Mouse (Mus musculus) cerebellum, adult 2 months (tissue): ENCODE measurements around the gene Inafm2. TPM values are rescaled to one million over a fixed set of nuclear protein-coding genes. Genes with fewer than 3 reads are reported as not detected.

Experiments used
- DNase-seq, 2 experiments: peaks; one replicate each; pipeline ENCODE4 v3.0.0; 2021
- H3K27ac ChIP-seq: fragments of 200-500 bp; 2 replicates; pipeline ENCODE4 v1.5.1; 2012; ENCODE audit warnings: low read length, control low read depth, inconsistent platforms; ENCODE audit not compliant: insufficient read depth
- H3K27me3 ChIP-seq: fragments of 200-500 bp; 2 replicates; pipeline ENCODE4 v1.6.1; 2012; ENCODE audit warnings: inconsistent platforms, mild to moderate bottlenecking, low read length, moderate library complexity; ENCODE audit not compliant: control insufficient read depth, insufficient read depth
- H3K4me1 ChIP-seq: fragments of 200-500 bp; 2 replicates; pipeline ENCODE4 v1.6.1; 2011; ENCODE audit warnings: low read length; ENCODE audit not compliant: control insufficient read depth, insufficient read depth
- H3K4me3 ChIP-seq: fragments of 200-500 bp; replicated peaks from 2 replicates; pipeline ENCODE3; 2011; ENCODE audit warnings: mild to moderate bottlenecking, low read depth, low read length, control low read depth; ENCODE audit not compliant: insufficient read depth
- CTCF ChIP-seq: fragments of 200-500 bp; IDR thresholded peaks from 2 replicates; pipeline ENCODE4 v1.5.1; 2011; ENCODE audit warnings: low read depth, mild to moderate bottlenecking, control low read depth, low read length, moderate library complexity, borderline replicate concordance; ENCODE audit not compliant: insufficient read depth
- POLR2A ChIP-seq: fragments of 200-500 bp; IDR thresholded peaks from 2 replicates; pipeline ENCODE4 v1.6.1; 2011; ENCODE audit warnings: low read length, control low read depth, borderline replicate concordance; ENCODE audit not compliant: insufficient read depth
- WGBS: fragments of 180-500 bp; shearing (Covaris S2); methylation state at CpG from one replicate; pipeline ENCODE4 v1.1.7; 2018; 5-methylcytosine and 5-hydroxymethylcytosine counted together
- polyA plus RNA-seq: library from polyadenylated mRNA; depleted of rRNA; stranded (reverse); fragments of >200 nt; gene quantifications from 2 replicates; pipeline ENCODE4 v1.2.3, GENCODE M21; 2012

The Inafm2 gene
- polyA plus RNA-seq, 1 experiment, result 21.8 TPM

DNA sequence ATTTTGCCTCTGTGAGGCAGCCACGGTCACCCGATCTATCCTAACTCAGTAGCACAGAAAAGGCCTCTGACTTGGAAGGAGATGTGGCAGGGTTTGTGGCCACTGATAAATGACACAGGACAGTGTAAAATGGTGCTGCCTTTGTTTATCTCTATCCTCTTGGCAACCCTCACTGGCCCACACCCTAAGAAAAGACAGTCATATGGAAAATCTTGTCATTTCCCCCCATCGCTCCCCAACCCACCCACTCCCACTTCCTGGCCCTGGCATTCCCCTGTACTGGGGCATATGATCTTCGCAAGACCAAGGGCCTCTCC, 7.2 kb downstream of the Inafm2 start:
- Histone ChIP-seq H3K4me3 (no peak overlapping the region), H3K27me3 (no peaks in the 10 kb centered on the region), H3K27ac (no peak overlapping the region), H3K4me1 (peaks cover 18% of the 10 kb centered on the region)
- 77% methylated on average over 4 of the region's 4 CpGs for WGBS
- TF ChIP-seq POLR2A (no peak), CTCF (no peak)
- no peak for DNase-seq

DNA sequence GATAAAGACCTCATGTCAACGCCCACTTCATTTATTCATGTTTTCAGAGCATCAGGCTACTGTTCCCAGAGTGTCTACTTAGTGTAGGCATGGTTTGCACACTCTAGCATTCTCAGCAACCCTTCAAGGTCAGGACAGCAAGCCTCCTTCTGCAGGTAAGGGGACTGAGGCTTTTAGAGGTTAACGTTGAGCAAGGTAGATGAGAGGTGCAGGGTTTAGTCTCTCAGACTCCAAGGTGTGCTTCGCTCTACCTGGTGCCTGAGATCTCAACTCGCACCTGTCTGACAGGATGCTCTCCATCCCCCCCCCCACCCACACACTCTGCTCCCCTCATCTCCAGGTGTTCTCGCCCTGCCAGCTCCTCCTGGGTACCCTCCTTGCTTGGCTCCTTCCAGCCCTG, 8.6 kb downstream of the Inafm2 start:
- WGBS, result 97% methylated on average over 5 of the region's 5 CpGs
- no peak for DNase-seq
- no peak overlapping the region for H3K27ac ChIP-seq
- H3K27me3 ChIP-seq, result no peaks in the 10 kb centered on the region
- H3K4me3 ChIP-seq, result no peak overlapping the region
- TF ChIP-seq POLR2A (no peak), CTCF (no peak)
- peaks cover 10% of the 10 kb centered on the region for H3K4me1 ChIP-seq

DNA sequence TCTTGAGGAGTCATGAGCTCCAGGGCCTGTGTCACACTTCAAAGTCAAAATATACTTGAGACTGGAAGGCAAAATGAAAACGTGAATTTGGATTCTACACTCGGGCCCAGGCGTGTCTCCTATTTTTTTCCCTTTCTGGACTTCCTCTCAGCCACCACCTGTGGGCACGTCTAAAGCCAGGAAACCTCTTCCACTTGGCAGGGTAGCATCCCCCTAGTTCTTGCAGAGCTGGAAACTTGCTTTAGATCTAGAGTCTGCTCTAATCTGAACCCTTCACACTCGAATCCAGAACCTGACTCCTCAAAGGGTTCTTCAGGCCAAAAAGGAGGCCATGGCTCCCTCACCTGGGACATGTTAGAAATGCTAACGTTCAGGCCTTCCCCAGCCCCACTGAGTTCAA, 9.8 kb downstream of the Inafm2 start:
- WGBS, result 79% methylated on average over 6 of the region's 6 CpGs
- DNase-seq, result no peak
- Histone ChIP-seq H3K27ac (no peak overlapping the region), H3K4me1 (peaks cover 10% of the 10 kb centered on the region), H3K4me3 (no peak overlapping the region), H3K27me3 (no peaks in the 10 kb centered on the region)
- no peak for TF ChIP-seq POLR2A
- TF ChIP-seq CTCF, result no peak

DNA sequence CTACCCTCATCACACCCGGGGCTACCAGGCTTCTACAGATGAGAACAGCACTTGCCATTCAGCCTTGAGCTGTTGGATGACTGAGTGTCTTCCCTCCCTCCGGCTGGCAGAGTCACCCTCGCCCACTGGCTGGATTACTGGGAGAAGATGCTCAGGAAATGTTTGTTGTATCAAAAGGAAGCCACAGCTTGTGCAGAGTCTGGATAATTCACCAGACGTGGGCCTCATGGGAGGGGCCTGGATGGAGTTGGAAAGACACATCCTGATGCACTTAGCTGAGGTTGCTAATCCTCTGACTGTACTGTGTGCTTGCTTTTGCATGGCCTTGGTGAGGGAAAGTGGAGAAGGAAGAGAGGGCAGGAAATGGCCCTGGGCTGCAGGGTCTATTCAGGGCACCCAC, 10.5 kb downstream of the Inafm2 start:
- no peaks in the 10 kb centered on the region for H3K27me3 ChIP-seq
- DNase-seq, result no peak
- 85% methylated on average over 4 of the region's 4 CpGs for WGBS
- H3K4me3 ChIP-seq, result no peak overlapping the region
- H3K4me1 ChIP-seq, result peaks cover 14% of the 10 kb centered on the region
- no peak for TF ChIP-seq POLR2A
- TF ChIP-seq CTCF, result no peak
- no peak overlapping the region for H3K27ac ChIP-seq

DNA sequence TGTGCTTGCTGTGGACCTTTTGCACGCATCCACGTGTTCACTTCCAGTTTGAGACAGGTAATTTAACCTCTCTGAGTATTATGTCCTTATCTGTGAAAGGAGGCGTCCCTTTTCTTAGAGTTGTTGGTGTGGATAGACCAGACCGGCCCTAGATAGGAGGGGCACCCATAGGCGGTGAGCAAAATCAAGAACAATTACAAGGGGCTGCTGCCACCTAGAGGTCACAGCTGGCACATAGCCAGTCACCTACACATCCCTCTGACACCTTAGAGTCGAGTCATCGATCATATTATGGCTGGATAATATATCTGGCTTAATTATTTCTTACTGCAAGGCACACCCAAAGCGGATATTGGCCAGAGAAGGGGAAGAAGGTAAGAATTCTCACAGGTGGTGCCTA, 14.3 kb downstream of the Inafm2 start:
- DNase-seq, result peak in 1 of 2 experiments; percentile 40
- peaks cover 30% of the 10 kb centered on the region for H3K4me1 ChIP-seq
- WGBS, result 50% methylated on average over 8 of the region's 8 CpGs
- TF ChIP-seq CTCF, result peak; percentile 34; the same call in 1 of the 2 replicates
- no peak for TF ChIP-seq POLR2A
- no peak overlapping the region for H3K27ac ChIP-seq
- H3K27me3 ChIP-seq, result no peaks in the 10 kb centered on the region
- H3K4me3 ChIP-seq, result no peak overlapping the region

DNA sequence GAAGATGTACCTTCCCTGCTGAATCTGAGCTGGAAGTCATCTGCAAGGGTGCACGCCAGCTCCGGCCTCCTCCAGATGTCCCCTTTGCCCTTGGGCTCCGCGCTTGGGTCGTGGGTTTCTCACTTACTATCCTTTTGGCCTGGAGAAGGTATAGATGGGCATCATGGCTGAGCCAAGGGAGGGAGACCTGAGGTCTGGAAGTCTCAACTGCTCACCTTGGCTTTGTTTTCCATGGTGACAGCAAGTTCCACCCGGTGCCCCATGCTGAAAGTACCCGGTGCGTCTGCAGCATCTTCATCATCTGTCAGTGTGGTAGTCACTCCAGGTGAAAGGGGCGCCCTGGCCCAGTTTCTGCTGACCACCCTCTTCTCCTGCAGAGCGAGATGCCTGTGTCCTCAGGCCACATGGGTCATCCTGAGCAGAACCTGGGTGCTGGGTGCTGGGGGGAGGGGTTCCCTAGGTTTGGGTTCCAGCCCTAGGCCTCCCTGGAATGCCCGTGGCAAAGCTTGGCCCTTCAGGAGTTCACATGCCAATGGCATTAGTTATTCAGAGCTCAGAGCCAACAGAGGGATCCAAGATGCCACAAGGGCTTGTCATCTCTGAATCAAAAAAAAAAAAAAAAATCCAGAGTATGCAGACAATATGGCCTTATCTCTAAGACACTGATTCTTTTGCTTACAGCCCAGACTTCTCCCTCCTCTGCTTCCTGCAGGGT, 14.9 kb downstream of the Inafm2 start:
- 75% methylated on average over 11 of the region's 11 CpGs for WGBS
- H3K4me3 ChIP-seq, result no peak overlapping the region
- no peak for TF ChIP-seq POLR2A
- no peak for TF ChIP-seq CTCF
- H3K27me3 ChIP-seq, result no peaks in the 10 kb centered on the region
- peak in 1 of 2 experiments; percentile 32 for DNase-seq
- H3K27ac ChIP-seq, result no peak overlapping the region
- peaks cover 30% of the 10 kb centered on the region for H3K4me1 ChIP-seq

DNA sequence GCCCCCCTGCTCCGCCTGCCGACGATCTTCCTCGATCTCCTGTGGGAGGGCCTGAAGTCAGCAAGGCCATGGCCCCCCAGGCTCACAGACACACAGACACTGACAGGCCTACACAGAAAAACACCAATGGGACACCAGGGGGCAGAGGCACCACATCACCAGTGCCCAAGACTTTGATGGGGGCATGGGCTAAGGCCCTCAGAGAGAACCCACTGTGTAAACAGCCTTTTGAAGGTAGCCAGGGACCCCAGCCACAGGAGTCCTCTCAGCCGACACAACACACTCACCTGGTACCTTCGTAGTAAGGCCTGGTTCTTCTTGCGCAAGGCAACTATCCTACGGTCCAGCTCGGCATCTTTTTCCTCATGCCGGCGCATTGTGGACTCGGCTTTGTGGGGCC, 15.8 kb downstream of the Inafm2 start:
- 86% methylated on average over 12 of the region's 12 CpGs for WGBS
- no peak overlapping the region for H3K4me3 ChIP-seq
- TF ChIP-seq POLR2A (no peak), CTCF (peak; percentile 16; the same call in 1 of the 2 replicates)
- peak overlapping the region; percentile 87 for H3K27ac ChIP-seq
- no peaks in the 10 kb centered on the region for H3K27me3 ChIP-seq
- H3K4me1 ChIP-seq, result peaks cover 30% of the 10 kb centered on the region
- no peak for DNase-seq

DNA sequence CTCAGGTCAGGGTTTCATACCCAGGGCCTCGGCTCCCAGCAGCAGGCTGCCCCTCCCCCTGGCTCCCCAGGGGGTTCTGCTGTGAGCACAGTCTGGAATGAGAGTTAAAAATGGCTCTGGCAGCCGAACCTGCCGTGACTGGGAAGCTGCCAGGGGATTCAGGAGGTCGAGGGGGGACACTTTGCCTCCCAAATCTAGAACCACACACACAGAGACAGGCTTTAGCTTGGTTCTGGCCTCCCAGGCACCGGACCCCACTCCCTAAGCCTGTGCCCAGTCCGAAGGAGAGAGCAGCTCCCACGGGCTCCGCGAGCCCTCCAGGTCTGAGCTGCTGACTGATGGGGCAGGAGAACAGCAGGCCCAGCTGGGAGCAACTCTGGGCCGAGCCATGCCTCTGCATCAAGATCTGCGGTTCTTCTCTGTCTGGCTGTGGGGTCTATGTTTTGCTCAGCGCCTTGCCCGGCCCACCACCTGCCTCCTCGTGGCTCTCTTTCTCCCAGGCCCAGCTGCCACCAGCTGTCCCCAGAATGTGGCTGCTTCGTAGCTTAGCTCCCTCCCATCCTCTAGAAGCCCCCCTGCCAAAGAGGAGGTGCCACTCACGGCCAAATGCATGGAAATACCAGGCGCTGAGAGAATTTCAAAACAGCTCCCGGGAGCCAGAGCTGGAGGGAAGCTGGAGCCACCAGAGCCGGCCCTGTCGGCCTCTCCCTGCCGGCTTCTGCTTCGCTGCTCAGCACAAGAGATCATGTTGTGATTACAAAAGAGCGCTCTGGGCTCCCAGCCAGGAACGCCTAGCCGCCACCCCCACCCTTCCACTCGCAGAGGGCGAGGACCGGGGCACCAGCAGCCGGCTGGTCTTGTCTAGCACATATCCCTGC, 16.6 kb downstream of the Inafm2 start, which contains the start of gene Ccdc9b:
Gene Ccdc9b (minus strand): TSS at position 756 of the 878 bp plus-strand sequence.
- WGBS, result 5% methylated on average over 29 of the region's 29 CpGs
- peak; percentile 89 to 91 for DNase-seq
- peak within 1 kb of the TSS; percentile 87 for H3K27ac ChIP-seq
- peaks cover 30% of the 10 kb centered on the region for H3K4me1 ChIP-seq
- H3K27me3 ChIP-seq, result no peaks in the 10 kb centered on the region
- TF ChIP-seq CTCF (no peak), POLR2A (peak; percentile 38; the same call in 1 of the 2 replicates)
- peak within 1 kb of the TSS; percentile 49 for H3K4me3 ChIP-seq
